Mouse (Mus musculus) CH12.LX (cell line): ENCODE data around the gene Gm572. TPM values are rescaled to one million over a fixed set of nuclear protein-coding genes. Genes with fewer than 3 reads are reported as not detected.

Source experiments
- DNase-seq: peaks from one replicate; pipeline ENCODE4 v3.0.0-alpha.2; 2013; ENCODE audit errors: extremely low read depth
- H3K27ac ChIP-seq: 2 replicates; pipeline ENCODE4 v1.5.1; 2012; ENCODE audit warnings: low read depth, mild to moderate bottlenecking, control low read depth, moderate library complexity; ENCODE audit not compliant: insufficient read depth
- H3K27me3 ChIP-seq: replicated peaks from 2 replicates; pipeline ENCODE3; 2012; ENCODE audit warnings: inconsistent platforms
- H3K36me3 ChIP-seq, 2 experiments: replicated peaks in 1 of 2; 2 replicates each; pipeline versions ENCODE3 to v1.6.1; 2012; ENCODE audit warnings: inconsistent platforms in 1 of 2, low read length in 1 of 2, mild to moderate bottlenecking in 1 of 2, mixed read lengths in 1 of 2, moderate library complexity in 1 of 2; ENCODE audit not compliant: control insufficient read depth in 1 of 2, insufficient read depth in 1 of 2
- H3K4me1 ChIP-seq, 2 experiments: 2 replicates each; pipeline ENCODE4 v1.6.1; 2012; ENCODE audit warnings: inconsistent platforms in 1 of 2, moderate library complexity in 1 of 2; ENCODE audit not compliant: insufficient read depth in 2 of 2, control insufficient read depth in 1 of 2
- H3K4me2 ChIP-seq: 2 replicates; pipeline ENCODE4 v1.6.1; 2012; ENCODE audit warnings: low read depth, mild to moderate bottlenecking, control low read depth; ENCODE audit not compliant: poor library complexity, insufficient read depth, severe bottlenecking
- H3K4me3 ChIP-seq, 3 experiments: fragments of 150-350 bp in 1 of 3; sonication (generic) in 1 of 3; replicated peaks in 1 of 3; 2 replicates each; pipeline versions ENCODE3 to v1.5.1; 2011 to 2012; ENCODE audit warnings: low read depth in 2 of 3, low read length in 2 of 3, mild to moderate bottlenecking in 2 of 3, moderate library complexity in 2 of 3, control low read depth in 1 of 3, improper control_type of control experiment in 1 of 3, inconsistent platforms in 1 of 3, mixed read lengths in 1 of 3; ENCODE audit not compliant: poor library complexity in 1 of 3
- H3K79me2 ChIP-seq: replicated peaks from 2 replicates; pipeline ENCODE4 v1.6.1; 2012; ENCODE audit warnings: mild to moderate bottlenecking, moderate library complexity; ENCODE audit not compliant: control insufficient read depth, poor library complexity, insufficient read depth, severe bottlenecking; ENCODE audit errors: extremely low read depth
- H3K9ac ChIP-seq: 2 replicates; pipeline ENCODE4 v1.6.1; 2012; ENCODE audit warnings: low read depth, mild to moderate bottlenecking, control low read depth, moderate library complexity; ENCODE audit not compliant: insufficient read depth
- H3K9me3 ChIP-seq: replicated peaks from 2 replicates; pipeline ENCODE3; 2012; ENCODE audit warnings: low read length, inconsistent platforms, mixed read lengths
- CHD2 ChIP-seq: IDR thresholded peaks from 2 replicates; pipeline ENCODE4 v1.6.1; 2011; ENCODE audit warnings: low read length, improper control_type of control experiment
- CTCF ChIP-seq, 2 experiments: IDR thresholded peaks in 1 of 2; conservative IDR thresholded peaks in 1 of 2; 2 replicates each; pipeline ENCODE4 v1.5.1; 2011 to 2012; ENCODE audit warnings: low read depth in 2 of 2, low read length in 2 of 2, improper control_type of control experiment in 1 of 2, inconsistent platforms in 1 of 2, mild to moderate bottlenecking in 1 of 2, moderate library complexity in 1 of 2
- E2F4 ChIP-seq: IDR thresholded peaks from 2 replicates; pipeline ENCODE4 v1.6.1; 2011; ENCODE audit warnings: low read depth, low read length, improper control_type of control experiment; ENCODE audit not compliant: insufficient replicate concordance
- ELF1 ChIP-seq: IDR thresholded peaks from 2 replicates; pipeline ENCODE4 v1.6.1; 2014; ENCODE audit warnings: low read depth, mild to moderate bottlenecking, inconsistent platforms, low read length, improper control_type of control experiment
- ETS1 ChIP-seq: conservative IDR thresholded peaks from 2 replicates; pipeline ENCODE4 v1.6.1; 2012; ENCODE audit warnings: low read depth, mild to moderate bottlenecking, inconsistent platforms, low read length, improper control_type of control experiment, moderate library complexity
- IRF4 ChIP-seq: IDR thresholded peaks from 2 replicates; pipeline ENCODE4 v1.6.1; 2014; ENCODE audit warnings: low read depth, mild to moderate bottlenecking, inconsistent platforms, low read length, improper control_type of control experiment
- MAFK ChIP-seq: IDR thresholded peaks from 2 replicates; pipeline ENCODE4 v1.6.1; 2011; ENCODE audit warnings: low read length, improper control_type of control experiment; ENCODE audit not compliant: insufficient replicate concordance
- MAX ChIP-seq: IDR thresholded peaks from 2 replicates; pipeline ENCODE4 v1.6.1; 2011; ENCODE audit warnings: low read length, improper control_type of control experiment
- MEF2A ChIP-seq: IDR thresholded peaks from 2 replicates; pipeline ENCODE4 v1.6.1; 2014; ENCODE audit warnings: low read depth, mild to moderate bottlenecking, inconsistent platforms, low read length, improper control_type of control experiment, borderline replicate concordance
- MXI1 ChIP-seq: IDR thresholded peaks from 2 replicates; pipeline ENCODE4 v1.6.1; 2011; ENCODE audit warnings: mild to moderate bottlenecking, low read depth, low read length, improper control_type of control experiment
- MYC ChIP-seq: IDR thresholded peaks from 2 replicates; pipeline ENCODE4 v1.6.1; 2011; ENCODE audit warnings: low read depth, mild to moderate bottlenecking, improper control_type of control experiment, low read length
- PAX5 ChIP-seq: IDR thresholded peaks from 2 replicates; pipeline ENCODE4 v1.6.1; 2012; ENCODE audit warnings: low read length, inconsistent platforms, mixed read lengths
- RAD21 ChIP-seq: IDR thresholded peaks from 2 replicates; pipeline ENCODE4 v1.6.1; 2011; ENCODE audit warnings: low read depth, mild to moderate bottlenecking, low read length, improper control_type of control experiment, moderate library complexity
- RCOR1 ChIP-seq: conservative IDR thresholded peaks from 2 replicates; pipeline ENCODE4 v1.6.1; 2012; ENCODE audit warnings: low read depth, mild to moderate bottlenecking, inconsistent platforms, low read length, improper control_type of control experiment
- SMC3 ChIP-seq: IDR thresholded peaks from 2 replicates; pipeline ENCODE4 v1.6.1; 2011; ENCODE audit warnings: low read depth, low read length, improper control_type of control experiment
- TBP ChIP-seq: conservative IDR thresholded peaks from 2 replicates; pipeline ENCODE4 v1.6.1; 2011; ENCODE audit warnings: low read depth, low read length, improper control_type of control experiment
- ZKSCAN1 ChIP-seq: IDR thresholded peaks from 2 replicates; pipeline ENCODE4 v1.6.1; 2012; ENCODE audit warnings: low read depth, inconsistent platforms, low read length, improper control_type of control experiment, borderline replicate concordance
- dilution Hi-C: fragments of 300-500 bp; cut with MboI; formaldehyde crosslinking; loops from 2 replicates; pipeline ENCODE4 v1.14.3; 2020; ENCODE audit warnings: low sequenced_read_pairs; ENCODE audit not compliant: extremely low pct_unique_long_range_greater_than_20kb, extremely low pct_ligation_motif_present
- in situ Hi-C: fragments of 300-500 bp; cut with MboI; formaldehyde crosslinking; loops from 3 replicates; pipeline ENCODE4 v1.14.3; 2019; ENCODE audit warnings: low sequenced_read_pairs, low pct_ligation_motif_present, low pct_unique_long_range_greater_than_20kb, mixed read lengths
- polyA plus RNA-seq: library from polyadenylated mRNA; unstranded; fragments of >175 nt; gene quantifications from 2 replicates; pipeline ENCODE4 v1.2.1, GENCODE M21; 2012; ENCODE audit warnings: low read depth; ENCODE audit not compliant: insufficient read length
- total RNA-seq, 2 experiments: library from RNA; depleted of rRNA; stranded (reverse); fragments of 300-350 nt in 1 of 2; fragments of >200 nt in 1 of 2; gene quantifications; 2 replicates each; pipeline ENCODE4 v1.2.3; 2012 to 2014

Gm572 gene
- total and polyA plus RNA-seq, 3 experiments: not detected

DNA sequence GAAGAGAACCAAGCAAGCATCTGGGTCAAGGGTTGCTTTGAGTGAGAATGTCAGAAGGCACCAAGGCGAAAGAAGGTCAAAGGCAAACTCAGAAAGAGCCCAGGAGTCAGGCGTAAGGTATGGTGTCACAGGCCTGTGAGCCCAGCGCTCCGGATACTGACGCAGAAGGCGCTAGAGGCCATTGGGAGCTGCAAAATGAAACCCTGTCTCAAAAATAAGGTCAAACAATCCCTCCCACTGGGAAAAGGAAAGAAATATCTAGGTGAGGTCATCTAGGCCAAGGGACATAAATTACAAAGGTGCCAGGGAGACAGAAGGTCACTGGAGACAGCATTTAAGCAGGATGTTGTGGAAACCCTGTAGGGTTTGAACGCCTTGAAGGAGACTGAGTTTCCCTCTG lies 35.0 kb downstream of the Gm572 start:
- in situ Hi-C loops (no loop called here), dilution Hi-C loops (no loop called here)
- Histone ChIP-seq H3K27ac (no peak overlapping the region), H3K79me2 (no peaks in the 10 kb centered on the region), H3K9me3 (no peaks in the 10 kb centered on the region), H3K9ac (no peak overlapping the region), H3K36me3 (no peaks in the 10 kb centered on the region), H3K27me3 (peaks cover 31% of the 10 kb centered on the region), H3K4me3 (no peak overlapping the region), H3K4me1 (peaks cover 16 to 23% of the 10 kb centered on the region in 2 experiments), H3K4me2 (no peak overlapping the region)
- DNase-seq: no peak
- TF ChIP-seq CHD2: no peak
- no peak for TF ChIP-seq PAX5
- TF ChIP-seq MYC: no peak
- TF ChIP-seq MEF2A: no peak
- TF ChIP-seq MAX: no peak
- TF ChIP-seq E2F4: no peak
- no peak for TF ChIP-seq ETS1

DNA sequence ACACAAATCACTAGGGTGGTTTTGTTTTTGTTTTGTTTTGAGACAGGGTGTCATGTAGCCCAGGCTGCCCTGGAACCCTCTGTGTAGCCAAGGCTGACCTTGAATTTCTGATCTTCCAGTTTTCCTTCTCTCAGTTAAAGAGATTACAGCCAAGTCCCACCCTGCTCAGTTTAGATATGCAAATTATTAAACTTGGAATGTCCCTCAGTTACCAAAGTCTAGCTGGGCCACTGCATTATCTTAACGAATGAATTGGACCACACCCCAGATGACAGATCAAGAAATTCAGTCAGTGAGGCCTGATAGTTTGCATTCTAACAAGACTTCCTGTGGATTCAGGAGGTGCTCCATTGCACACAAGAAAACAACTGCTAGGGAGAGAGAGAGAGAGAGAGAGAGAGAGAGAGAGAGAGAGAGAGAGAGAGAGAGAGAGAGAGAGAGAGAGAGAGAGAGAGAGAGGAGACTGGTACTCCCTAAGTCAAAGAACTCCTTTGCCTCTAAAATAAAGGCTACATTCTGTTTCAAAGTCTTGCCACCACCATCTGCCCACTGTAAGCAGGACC lies 37.5 kb downstream of the Gm572 start:
- no peaks in the 10 kb centered on the region for H3K9me3 ChIP-seq
- H3K4me2 ChIP-seq: no peak overlapping the region
- dilution Hi-C loops (no loop called here), in situ Hi-C loops (no loop called here)
- peaks cover 11 to 18% of the 10 kb centered on the region in 2 experiments for H3K4me1 ChIP-seq
- H3K36me3 ChIP-seq: no peaks in the 10 kb centered on the region
- DNase-seq: no peak
- no peak for TF ChIP-seq MEF2A
- TF ChIP-seq MAX: no peak
- no peak for TF ChIP-seq IRF4
- no peak for TF ChIP-seq RCOR1
- no peak for TF ChIP-seq ELF1
- TF ChIP-seq ZKSCAN1: no peak
- TF ChIP-seq MAFK: no peak
- no peak for TF ChIP-seq TBP
- TF ChIP-seq MXI1: no peak
- no peak overlapping the region for H3K4me3 ChIP-seq
- no peaks in the 10 kb centered on the region for H3K79me2 ChIP-seq
- H3K9ac ChIP-seq: no peak overlapping the region
- H3K27ac ChIP-seq: no peak overlapping the region
- H3K27me3 ChIP-seq: peaks cover 43% of the 10 kb centered on the region

DNA sequence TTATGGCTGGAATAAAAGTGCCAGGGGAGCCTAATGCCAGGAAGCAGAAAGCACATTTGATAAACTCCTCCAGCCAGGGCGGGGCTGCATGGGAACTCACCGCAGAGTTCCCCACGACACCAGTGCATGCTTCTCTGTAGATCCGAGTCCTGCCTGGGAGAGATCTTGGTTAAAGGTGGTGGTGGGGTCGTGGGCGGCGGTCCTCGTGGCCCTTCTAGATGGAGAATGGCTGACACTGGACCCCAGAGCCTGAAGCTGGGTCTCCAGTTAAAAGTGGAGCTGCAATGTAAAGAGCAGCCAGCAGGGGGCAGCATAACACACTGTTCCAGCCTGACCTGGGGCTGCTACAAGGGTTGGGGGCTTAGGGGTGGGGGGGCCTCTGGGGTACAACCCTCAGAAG lies 38.3 kb downstream of the Gm572 start:
- peak; percentile 52 for DNase-seq
- Histone ChIP-seq H3K9me3 (no peaks in the 10 kb centered on the region), H3K4me1 (peaks cover 11 to 12% of the 10 kb centered on the region in 2 experiments), H3K79me2 (no peaks in the 10 kb centered on the region), H3K4me3 (no peak overlapping the region), H3K27me3 (peaks cover 51% of the 10 kb centered on the region), H3K4me2 (no peak overlapping the region), H3K36me3 (no peaks in the 10 kb centered on the region), H3K9ac (no peak overlapping the region), H3K27ac (no peak overlapping the region)
- in situ Hi-C loops: no loop called here
- dilution Hi-C loops: no loop called here
- no peak for TF ChIP-seq IRF4
- no peak for TF ChIP-seq ETS1
- TF ChIP-seq SMC3: peak; percentile 44
- peak; percentile 6 to 69; a peak in 2 of 4 replicates for TF ChIP-seq CTCF (conservative IDR thresholded peaks at IDR 0.05 in 1 of 2, IDR thresholded peaks at IDR 0.05 in 1 of 2; ENCODE audit: low read depth in 2 of 2, low read length in 2 of 2)
- TF ChIP-seq RAD21: peak; percentile 49
- TF ChIP-seq MAFK: no peak
- no peak for TF ChIP-seq ELF1
